Mouse (Mus musculus): ENCODE measurements around the gene Nlgn1. TPM values are rescaled to one million over a fixed set of nuclear protein-coding genes. Genes with fewer than 3 reads are reported as not detected.

Gene Nlgn1
- total RNA-seq, 2 experiments from 2014 or later: not detected

- ATAC-seq (ENCODE audit: poor library complexity, severe bottlenecking): no peak
These were observed 473.9 kb downstream of the Nlgn1 start for GRCm38 (mm10) chr3:25858384-25858783.

DNA sequence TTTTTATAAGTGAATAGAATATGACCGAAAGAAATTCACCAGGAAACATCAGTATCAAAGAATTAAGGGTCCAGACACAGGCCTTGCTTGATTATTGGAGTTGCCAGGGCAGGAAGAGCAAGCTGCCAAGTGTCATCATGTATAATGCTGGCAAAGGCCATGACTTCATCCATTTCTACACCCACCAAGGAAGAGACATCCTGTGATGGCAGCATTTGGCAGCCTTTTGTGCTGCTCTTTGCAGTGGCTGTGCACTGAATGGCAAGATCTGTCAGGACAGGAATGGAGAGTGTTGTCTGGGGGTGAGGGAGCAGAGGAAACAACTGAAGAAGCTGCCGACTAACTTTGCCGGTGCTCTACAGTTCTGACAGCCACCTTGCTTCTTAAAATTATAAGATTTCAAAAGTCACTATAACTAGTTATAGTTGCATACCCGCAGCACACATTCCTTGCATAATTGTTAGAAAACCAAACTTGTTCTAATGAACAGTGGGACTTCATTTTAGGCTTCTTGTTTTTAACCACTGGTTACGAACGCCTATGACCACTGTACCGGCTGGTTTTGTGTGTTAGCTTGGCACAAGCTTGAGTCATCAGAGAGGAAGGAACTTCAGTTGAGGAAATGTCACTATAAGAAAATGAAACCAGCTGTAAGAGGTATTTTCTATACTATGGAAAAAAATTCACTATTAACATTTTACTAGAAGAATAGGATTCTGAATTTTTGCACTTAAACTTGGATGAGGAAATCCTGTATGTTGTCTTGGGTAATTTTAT is 487.4 kb downstream of the Nlgn1 start:
- no peak for ATAC-seq (ENCODE audit: poor library complexity, severe bottlenecking)

GRCm38 (mm10) chr3:25830237-25830636 is 502.0 kb downstream of the Nlgn1 start:
- no peak for ATAC-seq (ENCODE audit: poor library complexity, severe bottlenecking)

- no peak for ATAC-seq (ENCODE audit: poor library complexity, severe bottlenecking)
These were observed 518.9 kb downstream of the Nlgn1 start for GRCm38 (mm10) chr3:25813368-25813767.

GRCm38 (mm10) chr3:25807559-25807958 is 524.7 kb downstream of the Nlgn1 start:
- ATAC-seq (ENCODE audit: poor library complexity, severe bottlenecking): no peak

DNA sequence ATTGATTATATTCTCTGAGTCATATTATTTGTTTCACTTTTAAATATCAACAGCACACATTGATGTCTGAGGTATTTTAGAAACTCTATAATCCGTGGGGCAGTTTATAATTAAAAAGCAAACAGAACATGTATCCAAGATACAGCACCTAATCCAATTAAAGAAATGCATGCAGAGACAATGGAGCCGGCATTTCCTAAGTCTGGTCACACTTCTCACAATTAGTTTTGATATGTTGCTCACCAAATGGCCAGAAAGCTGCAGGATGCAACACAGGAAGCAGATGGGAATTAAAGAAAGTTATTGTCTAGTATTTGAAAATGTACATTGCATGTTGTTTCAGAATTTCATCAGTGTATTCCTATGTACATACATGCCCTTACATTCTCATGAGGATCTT is 550.6 kb downstream of the Nlgn1 start:
- ATAC-seq (ENCODE audit: poor library complexity, severe bottlenecking): no peak

GRCm38 (mm10) chr3:25775437-25775836 is 556.8 kb downstream of the Nlgn1 start:
- no peak for ATAC-seq (ENCODE audit: poor library complexity, severe bottlenecking)

- no peak for ATAC-seq (ENCODE audit: poor library complexity, severe bottlenecking)
These were observed 558.4 kb downstream of the Nlgn1 start for GRCm38 (mm10) chr3:25773908-25774307.

- no peak for ATAC-seq (ENCODE audit: poor library complexity, severe bottlenecking)
These were observed 558.8 kb downstream of the Nlgn1 start for GRCm38 (mm10) chr3:25773467-25773866.

GRCm38 (mm10) chr3:25763689-25764088 is 568.6 kb downstream of the Nlgn1 start:
- no peak for ATAC-seq (ENCODE audit: poor library complexity, severe bottlenecking)

GRCm38 (mm10) chr3:25757813-25758212 is 574.4 kb downstream of the Nlgn1 start:
- no peak for ATAC-seq (ENCODE audit: poor library complexity, severe bottlenecking)

DNA sequence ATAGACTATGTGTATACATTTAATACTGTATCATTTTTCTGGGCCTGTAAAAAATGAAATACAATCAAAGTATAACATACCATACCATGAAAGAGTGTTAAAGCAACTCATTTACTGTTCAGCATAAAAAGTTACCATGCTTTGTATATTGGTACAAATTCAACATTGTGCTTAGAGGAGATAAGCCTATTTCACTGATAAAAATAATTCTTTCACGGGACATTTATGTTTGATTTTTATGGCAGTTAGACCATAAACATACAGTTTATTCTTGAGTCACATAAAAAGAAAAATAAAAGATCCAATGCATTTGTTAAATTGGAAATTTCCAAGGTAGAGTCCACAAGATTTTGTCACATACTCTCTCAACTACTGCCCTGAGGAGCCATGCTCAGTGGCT is 608.1 kb downstream of the Nlgn1 start:
- ATAC-seq (ENCODE audit: poor library complexity, severe bottlenecking): no peak

- peak; percentile 40; the same call in 1 of the 2 replicates for ATAC-seq (ENCODE audit: poor library complexity, severe bottlenecking)
These were observed 610.8 kb downstream of the Nlgn1 start for GRCm38 (mm10) chr3:25721464-25721863.

GRCm38 (mm10) chr3:25707380-25707779 is 624.9 kb downstream of the Nlgn1 start:
- no peak for ATAC-seq (ENCODE audit: poor library complexity, severe bottlenecking)

DNA sequence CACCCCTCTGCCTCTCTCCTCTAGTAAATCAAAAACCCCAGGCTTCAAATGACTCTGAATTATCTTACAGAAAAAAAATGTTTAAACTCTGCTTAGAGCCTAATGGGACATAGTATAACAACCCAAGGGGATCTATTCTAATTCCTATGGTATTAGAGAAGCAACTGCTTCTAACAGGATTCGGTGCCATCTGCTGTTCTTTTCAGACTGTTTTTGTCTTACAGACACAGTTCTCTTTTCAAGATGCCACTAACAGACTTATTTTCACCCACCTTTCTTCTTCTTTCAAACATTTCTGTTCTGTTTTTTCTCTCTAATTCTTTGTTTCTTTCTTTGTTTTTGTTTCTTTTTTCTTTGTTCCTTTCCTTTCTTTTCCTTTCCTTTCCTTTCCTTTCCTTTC is 635.0 kb downstream of the Nlgn1 start:
- no peak for ATAC-seq (ENCODE audit: poor library complexity, severe bottlenecking)

DNA sequence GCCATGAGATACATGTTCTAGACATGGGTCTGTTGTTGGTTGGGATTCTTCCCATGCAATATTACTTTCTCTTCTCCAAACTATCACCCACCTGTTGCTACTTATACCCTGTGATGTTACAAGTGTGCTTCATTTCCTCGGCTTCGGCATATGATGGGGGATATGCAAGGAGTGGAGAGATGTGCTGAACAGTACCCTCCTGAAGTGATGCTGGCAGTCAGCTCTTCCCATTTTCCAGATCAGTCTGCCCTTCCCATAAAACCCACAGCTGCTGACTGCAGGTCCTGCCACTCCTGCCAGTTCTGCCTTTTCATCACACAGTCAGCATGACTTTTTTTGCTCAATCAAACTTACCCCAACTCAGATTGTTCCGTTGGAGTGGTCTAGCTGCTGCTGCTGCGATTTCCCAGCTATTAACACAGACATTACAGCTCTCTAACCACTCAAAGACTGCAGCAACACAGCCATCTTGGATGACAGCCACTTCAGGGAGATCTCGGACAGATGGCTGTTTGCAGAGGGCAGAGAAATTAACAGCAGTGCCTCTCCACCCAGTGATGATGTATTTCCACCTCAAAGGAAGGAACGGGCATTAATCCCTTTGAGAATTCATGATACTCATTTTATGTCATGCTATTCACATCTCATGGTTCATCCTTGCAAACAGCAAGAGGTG is 643.3 kb downstream of the Nlgn1 start:
- no peak for ATAC-seq (ENCODE audit: poor library complexity, severe bottlenecking)

GRCm38 (mm10) chr3:25683696-25684095 is 648.6 kb downstream of the Nlgn1 start:
- ATAC-seq (ENCODE audit: poor library complexity, severe bottlenecking): no peak

GRCm38 (mm10) chr3:25679373-25679772 is 652.9 kb downstream of the Nlgn1 start:
- ATAC-seq (ENCODE audit: poor library complexity, severe bottlenecking): no peak

DNA sequence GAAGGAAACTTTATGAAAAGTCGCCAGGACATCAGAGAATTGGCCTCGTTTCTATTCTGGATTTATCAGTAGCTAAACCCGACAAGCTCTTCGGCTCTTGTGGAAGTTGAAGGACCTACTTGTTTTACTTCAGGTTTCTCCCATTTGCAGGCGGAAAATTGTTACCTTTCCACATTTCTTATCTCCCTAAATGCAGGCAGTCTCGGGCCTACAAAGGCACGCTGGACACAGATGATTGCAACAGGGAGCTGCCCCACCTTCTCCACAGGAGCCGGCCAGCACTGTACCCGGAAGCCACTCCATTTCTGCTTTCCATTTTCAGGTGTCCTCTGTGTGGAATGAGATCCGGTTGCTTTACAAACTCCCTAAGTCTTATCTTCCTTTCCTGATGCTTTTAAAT is 656.4 kb downstream of the Nlgn1 start:
- ATAC-seq (ENCODE audit: poor library complexity, severe bottlenecking): no peak

DNA sequence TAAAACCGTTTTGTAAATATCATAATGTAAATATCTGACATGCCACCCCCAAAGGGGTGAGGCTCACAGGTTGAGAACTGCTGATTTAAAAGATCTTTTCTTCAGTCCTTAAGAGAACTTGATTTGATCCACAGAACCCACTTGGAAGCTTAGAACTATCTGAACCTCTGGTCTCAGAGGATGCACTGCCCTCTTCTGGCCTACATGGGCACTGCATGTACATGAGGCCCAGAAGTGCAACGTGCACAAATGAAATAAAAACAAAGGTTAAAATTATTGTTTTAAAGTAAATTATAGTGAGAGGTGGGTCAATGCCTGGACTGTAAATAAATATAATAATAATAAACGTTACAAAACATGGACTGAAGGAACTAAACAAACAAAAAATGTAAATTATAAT is 657.2 kb downstream of the Nlgn1 start:
- ATAC-seq (ENCODE audit: poor library complexity, severe bottlenecking): no peak

DNA sequence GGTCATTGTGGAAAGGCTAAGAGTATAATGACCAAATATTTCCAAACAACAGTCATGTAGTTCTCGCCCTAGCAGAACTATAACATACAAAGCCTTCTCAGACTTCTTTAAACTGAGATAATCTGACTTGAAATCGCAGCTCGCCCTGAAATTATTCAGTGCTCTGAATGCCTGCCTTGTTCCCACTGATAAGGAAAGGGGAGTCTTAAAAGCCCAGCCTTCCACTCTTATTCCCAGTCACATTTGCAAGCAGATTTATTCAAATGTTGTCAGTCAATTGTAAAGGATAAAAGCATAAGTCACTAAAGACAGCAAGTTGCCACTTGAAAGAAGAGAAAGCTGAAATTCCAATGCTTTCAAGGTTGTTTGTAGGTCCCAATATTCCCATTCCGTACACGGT is 658.9 kb downstream of the Nlgn1 start:
- ATAC-seq (ENCODE audit: poor library complexity, severe bottlenecking): no peak

GRCm38 (mm10) chr3:25672779-25673178 is 659.5 kb downstream of the Nlgn1 start:
- ATAC-seq (ENCODE audit: poor library complexity, severe bottlenecking): no peak

Measured in megakaryocyte, adult 5-6 weeks (primary cell).